In genomic region chr2:102676716-102677312, GRCm38 (mm10) we compare ENCODE assay signal across 25 mouse cellular contexts. TPM values are rescaled to one million over a fixed set of nuclear protein-coding genes. Genes with fewer than 3 reads are reported as not detected.
A peak's percentile ranks its signal among the peaks of the same experiment; 100 is the strongest.
DNase-seq lines count a peak whose midpoint lies in the region; ATAC-seq lines count a peak whose summit lies in the region.
"Had no signal": no experiment of that assay in that cellular context is flagged by ENCODE, and none has a peak within 500 bp of the region (broad histone marks: within the 10 kb centered on the region; RNA-seq: fewer than 3 reads in every experiment).

No protein-coding gene starts in this region.

- no peaks in the 10 kb centered on the region for H3K36me3 ChIP-seq in stomach, embryonic 15.5 days
- H3K36me3 ChIP-seq in forebrain, embryonic 16.5 days (ENCODE audit: control insufficient read depth, insufficient read depth) = no peaks in the 10 kb centered on the region; the same call in 1 of the 2 replicates
- H3K36me3 ChIP-seq: hindbrain, embryonic 10.5 days; limb, embryonic 13.5 days had no signal

- H3K4me2 ChIP-seq in stomach, embryonic 15.5 days = no peak overlapping the region
- no peak overlapping the region for H3K4me2 ChIP-seq in forebrain, embryonic 16.5 days (ENCODE audit: low read length)
- H3K4me2 ChIP-seq: forebrain, embryonic 13.5 days; limb, embryonic 13.5 days; liver, embryonic 11.5 days; midbrain, embryonic 11.5 days had no signal

- peak; percentile 32 for DNase-seq in cerebellum, adult 9-10 months
- DNase-seq in cerebellum, adult 11 months = no peak
- DNase-seq in cerebellum, adult 9-11 months = peak; percentile 20
- DNase-seq in cerebellum, postnatal 14 days = peak; percentile 67 to 72
- DNase-seq in lung, adult 18-20 months = no peak
- DNase-seq: adrenal gland, postnatal 25 days; gastrocnemius, adult 2 months; gastrocnemius, postnatal 36 days; heart, postnatal 14 days; kidney, adult 8-10 months; right cerebral cortex, adult 18-20 months; right cerebral cortex, postnatal 4 days; thymus, postnatal 14 days had no signal

- peak; percentile 43; the same call in 1 of the 2 replicates for ATAC-seq in stomach, embryonic 15.5 days (ENCODE audit: insufficient read depth, low FRiP score, low read depth)
- ATAC-seq in forebrain, embryonic 16.5 days = no peak
- ATAC-seq: CD4-positive, CD25-positive, alpha-beta regulatory T cell, adult 4 months; forebrain, embryonic 13.5 days; hindbrain, embryonic 16.5 days; intestine, embryonic 16.5 days; midbrain, embryonic 16.5 days had no signal

- no peaks in the 10 kb centered on the region for H3K9me3 ChIP-seq in stomach, embryonic 15.5 days
- H3K9me3 ChIP-seq in forebrain, embryonic 16.5 days (ENCODE audit: control insufficient read depth, low read length) = no peaks in the 10 kb centered on the region
- H3K9me3 ChIP-seq: forebrain, embryonic 13.5 days; hindbrain, embryonic 10.5 days; limb, embryonic 13.5 days had no signal

- no peaks in the 10 kb centered on the region for H3K27me3 ChIP-seq in stomach, embryonic 15.5 days (replicated peaks)
- no peaks in the 10 kb centered on the region for H3K27me3 ChIP-seq in forebrain, embryonic 16.5 days (replicated peaks; ENCODE audit: control insufficient read depth, insufficient read depth, low read length)
- H3K27me3 ChIP-seq: forebrain, embryonic 13.5 days had no signal

- H3K27ac ChIP-seq in stomach, embryonic 15.5 days = no peak overlapping the region
- H3K27ac ChIP-seq in forebrain, embryonic 16.5 days (ENCODE audit: low read length) = no peak overlapping the region
- H3K27ac ChIP-seq: forebrain, embryonic 13.5 days; gastrocnemius, adult 2 months; hindbrain, embryonic 10.5 days; kidney, postnatal 0 days; limb, embryonic 13.5 days had no signal

- WGBS in stomach, embryonic 15.5 days = 72% methylated on average over 9 of the region's 9 CpGs
- WGBS in forebrain, embryonic 16.5 days = 96% methylated on average over 9 of the region's 9 CpGs

- no peak overlapping the region for H3K9ac ChIP-seq in stomach, embryonic 15.5 days
- H3K9ac ChIP-seq in forebrain, embryonic 16.5 days (replicated peaks; ENCODE audit: low read depth, low read length) = no peak overlapping the region
- H3K9ac ChIP-seq: forebrain, embryonic 13.5 days; limb, embryonic 13.5 days had no signal

- no peak overlapping the region for H3K4me3 ChIP-seq in stomach, embryonic 15.5 days (replicated peaks)
- H3K4me3 ChIP-seq in forebrain, embryonic 16.5 days (replicated peaks; ENCODE audit: low read length) = no peak overlapping the region
- H3K4me3 ChIP-seq: forebrain, embryonic 13.5 days; gastrocnemius, adult 2 months; hindbrain, embryonic 10.5 days; limb, embryonic 13.5 days had no signal

- H3K4me1 ChIP-seq in stomach, embryonic 15.5 days = no peaks in the 10 kb centered on the region
- 0 out of 2 replicates have a peak, but pooled peaks cover 8% of the 10 kb centered on the region for H3K4me1 ChIP-seq in forebrain, embryonic 16.5 days (replicated peaks; ENCODE audit: control insufficient read depth, insufficient read depth, low read length)
- H3K4me1 ChIP-seq: hindbrain, embryonic 10.5 days had no signal

RNA-seq across cellular contexts. Expression of gene Slc1a2, which starts 18.4 kb away (rescaled TPM):
- 0.36 and 0.95 TPM in 2 replicates for polyA plus RNA-seq in stomach, embryonic 15.5 days (2015; fragmentation: Nextera tagmentation; extraction: Ambion mirVana)
- polyA plus RNA-seq in forebrain, embryonic 16.5 days (2015; fragmentation: Nextera tagmentation; extraction: Ambion mirVana) = 9.6 and 11.0 TPM in 2 replicates

Comparison
In these comparisons a context has a peak if more than half of its experiments do, and no peak if none do; other contexts are left out.
1. DNase-seq: peak in cerebellum, adult 9-10 months (single experiment), cerebellum, adult 9-11 months (single experiment) and cerebellum, postnatal 14 days (2 of 2); none in cerebellum, adult 11 months (single experiment) and lung, adult 18-20 months (0 of 2).